8 mouse cellular contexts compared by ENCODE assay signal in genomic region chr19:4190831-4191334, GRCm38 (mm10). TPM values are rescaled to one million over a fixed set of nuclear protein-coding genes. Genes with fewer than 3 reads are reported as not detected.
A peak's percentile ranks its signal among the peaks of the same experiment; 100 is the strongest.
DNase-seq lines count a peak whose midpoint lies in the region; ATAC-seq and TF ChIP-seq lines count a peak whose summit lies in the region.

Gene Tbc1d10c (minus strand): TSS chr19:4191284.

- H3K9ac ChIP-seq in kidney, embryonic 14.5 days (ENCODE audit: low read depth, low read length) = peak within 1 kb of the TSS; percentile 97
- H3K9ac ChIP-seq in forebrain, embryonic 13.5 days = peak within 1 kb of the TSS; percentile 96
- peak within 1 kb of the TSS; percentile 98 for H3K9ac ChIP-seq in midbrain, embryonic 11.5 days (ENCODE audit: low read length)

- TF ChIP-seq CTCF in thymus, adult 2 months (IDR thresholded peaks at IDR 0.05; ENCODE audit: borderline replicate concordance, control insufficient read depth, extremely low read depth, insufficient read depth, low read length, poor library complexity) = no peak

- no peak for DNase-seq in kidney, adult 11 months
- DNase-seq in limb, embryonic 10.5 days (ENCODE audit: low spot score) = no peak
- no peak for DNase-seq in midbrain, embryonic 11.5 days (ENCODE audit: low spot score, missing footprints)
- DNase-seq in thymus, adult 2 months = peak; percentile 93
- no peak for DNase-seq in cerebellum, postnatal 25 days
- DNase-seq in yolk sac, embryonic 10.5 days (ENCODE audit: low spot score) = no peak

- no peak for ATAC-seq in kidney, embryonic 14.5 days (ENCODE audit: low FRiP score, low TSS enrichment)
- no peak for ATAC-seq in forebrain, embryonic 13.5 days
- ATAC-seq in midbrain, embryonic 11.5 days (ENCODE audit: low FRiP score) = no peak

- peak within 1 kb of the TSS; percentile 93 for H3K4me2 ChIP-seq in kidney, embryonic 14.5 days (replicated peaks; ENCODE audit: low read depth, low read length)
- H3K4me2 ChIP-seq in forebrain, embryonic 13.5 days = peak within 1 kb of the TSS; percentile 82
- peak within 1 kb of the TSS; percentile 91 for H3K4me2 ChIP-seq in midbrain, embryonic 11.5 days

- peak; percentile 87 for TF ChIP-seq POLR2A in thymus, adult 2 months (IDR thresholded peaks at IDR 0.05; ENCODE audit: control insufficient read depth, extremely low read depth, insufficient read depth, low read length, poor library complexity)

- no peaks in the 10 kb centered on the region for H3K9me3 ChIP-seq in kidney, embryonic 14.5 days (ENCODE audit: control insufficient read depth, low read length)
- H3K9me3 ChIP-seq in forebrain, embryonic 13.5 days (replicated peaks) = no peaks in the 10 kb centered on the region
- no peaks in the 10 kb centered on the region for H3K9me3 ChIP-seq in limb, embryonic 10.5 days (replicated peaks)
- no peaks in the 10 kb centered on the region for H3K9me3 ChIP-seq in midbrain, embryonic 11.5 days (ENCODE audit: control insufficient read depth, low read length)

- H3K36me3 ChIP-seq in kidney, embryonic 14.5 days (ENCODE audit: control insufficient read depth, insufficient read depth, low read length) = peaks cover 30% of the 10 kb centered on the region
- peaks cover 29% of the 10 kb centered on the region for H3K36me3 ChIP-seq in forebrain, embryonic 13.5 days (ENCODE audit: poor library complexity, severe bottlenecking)
- H3K36me3 ChIP-seq in limb, embryonic 10.5 days = peaks cover 33% of the 10 kb centered on the region
- peaks cover 11% of the 10 kb centered on the region for H3K36me3 ChIP-seq in midbrain, embryonic 11.5 days (ENCODE audit: control insufficient read depth, insufficient read depth, low read length)
- H3K36me3 ChIP-seq in thymus, adult 2 months (ENCODE audit: control insufficient read depth, insufficient read depth, low read length) = peaks cover 37% of the 10 kb centered on the region

- peak within 1 kb of the TSS; percentile 97 for H3K4me3 ChIP-seq in kidney, embryonic 14.5 days (ENCODE audit: low read length)
- peak within 1 kb of the TSS; percentile 97 for H3K4me3 ChIP-seq in forebrain, embryonic 13.5 days
- peak within 1 kb of the TSS; percentile 97 for H3K4me3 ChIP-seq in limb, embryonic 10.5 days
- peak within 1 kb of the TSS; percentile 97 for H3K4me3 ChIP-seq in midbrain, embryonic 11.5 days (ENCODE audit: low read depth, low read length)
- peak within 1 kb of the TSS; percentile 96 for H3K4me3 ChIP-seq in thymus, adult 2 months (ENCODE audit: control insufficient read depth, insufficient read depth, low read length)

- peaks cover 22% of the 10 kb centered on the region for H3K4me1 ChIP-seq in kidney, embryonic 14.5 days (ENCODE audit: control insufficient read depth, insufficient read depth, low read length)
- peaks cover 32% of the 10 kb centered on the region for H3K4me1 ChIP-seq in forebrain, embryonic 13.5 days
- peaks cover 46% of the 10 kb centered on the region for H3K4me1 ChIP-seq in limb, embryonic 10.5 days
- peaks cover 12% of the 10 kb centered on the region for H3K4me1 ChIP-seq in midbrain, embryonic 11.5 days (ENCODE audit: control insufficient read depth, insufficient read depth, low read length)
- peaks cover 56% of the 10 kb centered on the region for H3K4me1 ChIP-seq in thymus, adult 2 months (replicated peaks; ENCODE audit: control insufficient read depth, insufficient read depth, low read length)

- H3K27ac ChIP-seq in kidney, embryonic 14.5 days (ENCODE audit: low read depth, low read length) = peak within 1 kb of the TSS; percentile 98
- peak within 1 kb of the TSS; percentile 81 for H3K27ac ChIP-seq in forebrain, embryonic 13.5 days
- H3K27ac ChIP-seq in limb, embryonic 10.5 days = peak within 1 kb of the TSS; percentile 98
- H3K27ac ChIP-seq in midbrain, embryonic 11.5 days (ENCODE audit: low read depth, low read length) = peak within 1 kb of the TSS; percentile 68
- H3K27ac ChIP-seq in thymus, adult 2 months (ENCODE audit: control insufficient read depth, insufficient read depth, low read length) = peak within 1 kb of the TSS; percentile 95

- 34% methylated on average over 4 of the region's 4 CpGs for WGBS in kidney, embryonic 14.5 days
- WGBS in forebrain, embryonic 13.5 days = 66% methylated on average over 4 of the region's 4 CpGs
- WGBS in limb, embryonic 10.5 days = 72% methylated on average over 4 of the region's 4 CpGs
- WGBS in midbrain, embryonic 11.5 days = 65% methylated on average over 4 of the region's 4 CpGs
- WGBS in thymus, adult 2 months = 4% methylated on average over 4 of the region's 4 CpGs

- no peaks in the 10 kb centered on the region for H3K27me3 ChIP-seq in kidney, embryonic 14.5 days (ENCODE audit: control insufficient read depth, insufficient read depth, low read length)
- H3K27me3 ChIP-seq in forebrain, embryonic 13.5 days = no peaks in the 10 kb centered on the region
- no peaks in the 10 kb centered on the region for H3K27me3 ChIP-seq in limb, embryonic 10.5 days (ENCODE audit: low read depth, poor library complexity, severe bottlenecking)
- H3K27me3 ChIP-seq in midbrain, embryonic 11.5 days (ENCODE audit: control insufficient read depth, insufficient read depth, low read length) = no peaks in the 10 kb centered on the region
- H3K27me3 ChIP-seq in thymus, adult 2 months (ENCODE audit: control insufficient read depth, insufficient read depth, low read length) = no peaks in the 10 kb centered on the region

RNA-seq across cellular contexts. Expression of gene Tbc1d10c, which starts in this region (rescaled TPM):
- 2.7 and 3.2 TPM in 2 replicates for polyA plus RNA-seq in kidney, embryonic 14.5 days (2014; fragmentation: Nextera tagmentation; extraction: Ambion mirVana)
- 0.77 and 0.82 TPM in 2 replicates for polyA plus RNA-seq in forebrain, embryonic 13.5 days (2015; fragmentation: Nextera tagmentation; extraction: Ambion mirVana)
- polyA plus RNA-seq in limb, embryonic 10.5 days (2016; fragmentation: Nextera tagmentation; extraction: Ambion mirVana) = 0.21 and 1.2 TPM in 2 replicates
- 0.29 and 1.5 TPM in 2 replicates for polyA plus RNA-seq in midbrain, embryonic 11.5 days (2014; fragmentation: Nextera tagmentation; extraction: Ambion mirVana)
- polyA plus RNA-seq in thymus, adult 2 months (2012; rRNA removed) = 622 and 718 TPM in 2 replicates

Comparison
In these comparisons a context has a peak if more than half of its experiments do, and no peak if none do; other contexts are left out.
1. RNA of gene Tbc1d10c (polyA plus RNA-seq): 622 to 718 TPM in thymus, adult 2 months; 2.7 to 3.2 TPM in kidney, embryonic 14.5 days, 0.21 to 1.2 TPM in limb, embryonic 10.5 days, 0.77 to 0.82 TPM in forebrain, embryonic 13.5 days and 0.29 to 1.5 TPM in midbrain, embryonic 11.5 days; every median in the first group is over 100 times any median in the second.
2. Peak in every context shown above with its lines, with median percentiles within 50 percentile points of each other: H3K27ac ChIP-seq, H3K4me2 ChIP-seq, H3K4me3 ChIP-seq and H3K9ac ChIP-seq.